Mouse (Mus musculus) gastrocnemius, adult 8-10 months (tissue): ENCODE results near the gene Gsn. TPM values are rescaled to one million over a fixed set of nuclear protein-coding genes. Genes with fewer than 3 reads are reported as not detected.

ENCODE experiments used
- DNase-seq, 2 experiments: peaks; one replicate each; pipeline ENCODE4 v3.0.0; 2022; ENCODE audit warnings: low spot score in 2 of 2
- total RNA-seq, 4 experiments: library from RNA; stranded (reverse); gene quantifications; 2 replicates each; pipeline ENCODE4 v1.2.4; 2022

Gsn gene
- total RNA-seq, 4 experiments from 2014 or later = 276 to 604 (median 428) TPM

- no peak for DNase-seq
Measured at GRCm38 (mm10) chr2:35253751-35254150, 2.4 kb upstream of the Gsn start.

GRCm38 (mm10) chr2:35255004-35255403 lies 1.2 kb upstream of the Gsn start:
- DNase-seq = no peak

- no peak for DNase-seq
Measured at GRCm38 (mm10) chr2:35255462-35255861, 718 bp upstream of the Gsn start.

GRCm38 (mm10) chr2:35256932-35257331 lies 752 bp downstream of the Gsn start:
- DNase-seq = no peak

GRCm38 (mm10) chr2:35257886-35258285 lies 1.7 kb downstream of the Gsn start:
- DNase-seq = no peak

- no peak for DNase-seq
Measured at GRCm38 (mm10) chr2:35258590-35258989, 2.4 kb downstream of the Gsn start.

GRCm38 (mm10) chr2:35259338-35260080 lies 3.3 kb downstream of the Gsn start:
- no peak for DNase-seq

GRCm38 (mm10) chr2:35260291-35260690 lies 4.1 kb downstream of the Gsn start:
- no peak for DNase-seq

- DNase-seq = no peak
Measured at GRCm38 (mm10) chr2:35264095-35264494, 7.9 kb downstream of the Gsn start.

GRCm38 (mm10) chr2:35265296-35265695 lies 9.1 kb downstream of the Gsn start:
- peak in 1 of 2 experiments; percentile 58 for DNase-seq

GRCm38 (mm10) chr2:35265775-35266174 lies 9.6 kb downstream of the Gsn start:
- no peak for DNase-seq

- DNase-seq = no peak
Measured at GRCm38 (mm10) chr2:35266251-35266905, 10.2 kb downstream of the Gsn start.

- no peak for DNase-seq
Measured at GRCm38 (mm10) chr2:35267156-35267875, 11.1 kb downstream of the Gsn start.

GRCm38 (mm10) chr2:35267876-35268566 lies 11.8 kb downstream of the Gsn start:
- DNase-seq = no peak

- no peak for DNase-seq
Measured at GRCm38 (mm10) chr2:35269136-35269535, 13.0 kb downstream of the Gsn start.

- DNase-seq = peak in 1 of 2 experiments; percentile 47
Measured at GRCm38 (mm10) chr2:35269716-35270260, 13.6 kb downstream of the Gsn start.

GRCm38 (mm10) chr2:35270531-35270984 lies 14.4 kb downstream of the Gsn start:
- peak in 1 of 2 experiments; percentile 47 for DNase-seq

GRCm38 (mm10) chr2:35271817-35272216 lies 15.6 kb downstream of the Gsn start:
- DNase-seq = peak in 1 of 2 experiments; percentile 49

- no peak for DNase-seq
Measured at GRCm38 (mm10) chr2:35272881-35273280, 16.7 kb downstream of the Gsn start.

- DNase-seq = peak; percentile 60 to 75
Measured at GRCm38 (mm10) chr2:35273536-35273935, 17.4 kb downstream of the Gsn start.

- DNase-seq = peak; percentile 87 to 94
Measured at GRCm38 (mm10) chr2:35277686-35278085, 21.5 kb downstream of the Gsn start.
